ENCODE assay signal across 15 mouse cellular contexts in the genomic region with DNA sequence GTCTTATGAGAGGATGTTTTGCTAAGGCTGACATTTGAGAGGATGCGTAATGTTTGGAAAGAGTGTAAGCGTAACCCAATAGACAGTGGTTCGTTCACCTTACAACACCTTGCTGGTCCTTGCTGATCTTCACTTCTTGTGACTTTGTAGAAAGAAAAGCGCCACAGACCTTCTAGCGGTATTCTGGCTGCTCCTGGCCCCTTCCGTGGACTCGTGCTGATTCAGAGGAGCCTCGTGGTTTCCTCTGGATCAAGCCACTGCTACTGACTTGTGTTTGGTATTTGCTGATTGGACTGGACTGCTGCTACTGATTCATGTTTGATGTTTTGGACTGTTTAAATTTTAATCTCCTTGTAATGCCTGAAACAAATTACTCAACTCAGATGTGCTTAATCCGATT.
DNase-seq lines count a peak whose midpoint lies in the region.
"Had no signal": no experiment of that assay in that cellular context is flagged by ENCODE, and none has a peak within 500 bp of the region (broad histone marks: within the 10 kb centered on the region; RNA-seq: fewer than 3 reads in every experiment).

No protein-coding gene starts in this region.

- intact Hi-C loops in heart, postnatal 25 days (cut with DNase I) = no loop called here

- DNase-seq in heart, adult 11 months = peak; percentile 81
- no peak for DNase-seq in heart, postnatal 25 days (ENCODE audit: low spot score)
- DNase-seq in 416B (ENCODE audit: low read depth) = peak; percentile 72
- no peak for DNase-seq in frontal cortex, postnatal 14 days (ENCODE audit: low spot score in 2 of 2)
- DNase-seq: adrenal gland, adult 2 months; adrenal gland, adult 8-10 months; adrenal gland, postnatal 10 days; adrenal gland, postnatal 14 days; adrenal gland, postnatal 25 days; adrenal gland, postnatal 36 days; B cell, adult 2 months; cerebellum, adult 11 months; cerebellum, adult 11-12 months; cerebellum, adult 18-20 months; cerebellum, adult 2 months had no signal

Comparison
In these comparisons a context has a peak if more than half of its experiments do, and no peak if none do; other contexts are left out.
1. DNase-seq: peak in heart, adult 11 months (single experiment) and 416B (single experiment); none in heart, postnatal 25 days (single experiment) and frontal cortex, postnatal 14 days (0 of 2).